Mouse (Mus musculus) intestine, postnatal 0 days (tissue): ENCODE measurements around the gene Gm26727. TPM values are rescaled to one million over a fixed set of nuclear protein-coding genes. Genes with fewer than 3 reads are reported as not detected.
"Not testable (repeated sequence)": the region's sequence is repeated elsewhere in the genome, so short reads cannot be mapped to it uniquely, and the experiment has no call there.

Source experiments
- ATAC-seq: fragments of 200-750 bp; cut with Nextera tagmentation; 2 replicates; pipeline ENCODE4 v1.8.0; 2017; ENCODE audit warnings: mild to moderate bottlenecking, moderate TSS enrichment, moderate library complexity
- H3K27ac ChIP-seq: fragments of 300-500 bp; sonication (generic); 2 replicates; pipeline ENCODE4 v1.5.1; 2014; ENCODE audit warnings: mild to moderate bottlenecking, low read depth, low read length, moderate library complexity
- H3K27me3 ChIP-seq: fragments of 300-500 bp; sonication (generic); replicated peaks from 2 replicates; pipeline ENCODE4 v1.6.1; 2014; ENCODE audit warnings: low read length, mixed read lengths; ENCODE audit not compliant: control insufficient read depth, insufficient read depth
- H3K36me3 ChIP-seq: fragments of 300-500 bp; sonication (generic); 2 replicates; pipeline ENCODE4 v1.6.1; 2014; ENCODE audit warnings: mild to moderate bottlenecking, moderate library complexity; ENCODE audit not compliant: control insufficient read depth, insufficient read depth
- H3K4me1 ChIP-seq: fragments of 300-500 bp; sonication (generic); replicated peaks from 2 replicates; pipeline ENCODE4 v1.6.1; 2014; ENCODE audit warnings: antibody characterized with exemption, low read length, mixed read lengths; ENCODE audit not compliant: control insufficient read depth, insufficient read depth
- H3K4me2 ChIP-seq: fragments of 300-500 bp; sonication (generic); replicated peaks from 2 replicates; pipeline ENCODE4 v1.6.1; 2014; ENCODE audit warnings: low read depth, mild to moderate bottlenecking, moderate library complexity
- H3K4me3 ChIP-seq: fragments of 300-500 bp; sonication (generic); 2 replicates; pipeline ENCODE4 v1.5.1; 2014; ENCODE audit warnings: low read depth, low read length
- H3K9ac ChIP-seq: fragments of 300-500 bp; sonication (generic); 2 replicates; pipeline ENCODE4 v1.6.1; 2014; ENCODE audit warnings: mild to moderate bottlenecking, low read depth, low read length
- H3K9me3 ChIP-seq: fragments of 300-500 bp; sonication (generic); 2 replicates; pipeline ENCODE4 v1.6.1; 2016; ENCODE audit warnings: mixed run types; ENCODE audit not compliant: control insufficient read depth
- CTCF ChIP-seq: sonication (generic); IDR thresholded peaks from 2 replicates; pipeline ENCODE4 v1.5.1; 2016; ENCODE audit warnings: low read depth, mild to moderate bottlenecking, control low read depth, antibody characterized with exemption, moderate library complexity
- WGBS: fragments of 180-500 bp; shearing (Covaris S2); extraction: QIAGEN DNeasy Blood & Tissue Kit; methylation state at CpG from one replicate; pipeline ENCODE4 v1.1.7; 2014; 5-methylcytosine and 5-hydroxymethylcytosine counted together
- polyA plus RNA-seq: library from polyadenylated mRNA; unstranded; fragments of >200 nt; fragmentation: Nextera tagmentation; extraction: Ambion mirVana; gene quantifications from 2 replicates; pipeline ENCODE4 v1.2.1, GENCODE M21; 2015

Gm26727 gene
- polyA plus RNA-seq = not detected in 2 replicates

- ATAC-seq = no peak
- Histone ChIP-seq H3K27ac (no peak within 1 kb of the TSS), H3K4me1 (no peaks in the 10 kb centered on the region), H3K9ac (no peak within 1 kb of the TSS), H3K36me3 (no peaks in the 10 kb centered on the region), H3K4me3 (no peak within 1 kb of the TSS), H3K27me3 (no peaks in the 10 kb centered on the region), H3K9me3 (no peaks in the 10 kb centered on the region), H3K4me2 (no peak within 1 kb of the TSS)
- TF ChIP-seq CTCF = no peak
- WGBS = 51% methylated on average over 2 of the region's 2 CpGs
Measured at GRCm38 (mm10) chr2:67433081-67433480, at the start of gene Gm26727. Gm26727 (minus strand) TSS chr2:67433181.

GRCm38 (mm10) chr2:67481051-67481450, 48.1 kb upstream of the Gm26727 start:
- no peak for TF ChIP-seq CTCF
- Histone ChIP-seq H3K4me3 (no peak overlapping the region), H3K4me1 (no peaks in the 10 kb centered on the region), H3K9me3 (no peaks in the 10 kb centered on the region), H3K4me2 (no peak overlapping the region), H3K27me3 (no peaks in the 10 kb centered on the region), H3K27ac (no peak overlapping the region), H3K9ac (no peak overlapping the region), H3K36me3 (no peaks in the 10 kb centered on the region)
- ATAC-seq = no peak
- WGBS = 59% methylated on average over 3 of the region's 3 CpGs

- no peak overlapping the region for H3K4me3 ChIP-seq
- no peak overlapping the region for H3K4me2 ChIP-seq
- no peaks in the 10 kb centered on the region for H3K36me3 ChIP-seq
- H3K27me3 ChIP-seq = no peaks in the 10 kb centered on the region
- peak; percentile 70 for TF ChIP-seq CTCF
- no peak for ATAC-seq
- H3K9ac ChIP-seq = no peak overlapping the region
- no peak overlapping the region for H3K27ac ChIP-seq
- no peaks in the 10 kb centered on the region for H3K4me1 ChIP-seq
- no peaks in the 10 kb centered on the region for H3K9me3 ChIP-seq
- 15% methylated on average over 6 of the region's 6 CpGs for WGBS
Measured at GRCm38 (mm10) chr2:67477753-67478152, 44.8 kb upstream of the Gm26727 start.

GRCm38 (mm10) chr2:67470030-67470429, 37.0 kb upstream of the Gm26727 start:
- not testable (repeated sequence) for H3K4me1 ChIP-seq, H3K4me2 ChIP-seq, H3K36me3 ChIP-seq, H3K9me3 ChIP-seq, H3K27me3 ChIP-seq, H3K27ac ChIP-seq, H3K9ac ChIP-seq, ATAC-seq, H3K4me3 ChIP-seq
- WGBS = 60% methylated on average over 5 of the region's 5 CpGs

GRCm38 (mm10) chr2:67467036-67467435, 34.1 kb upstream of the Gm26727 start:
- ATAC-seq = no peak
- no peak overlapping the region for H3K4me3 ChIP-seq
- no peaks in the 10 kb centered on the region for H3K27me3 ChIP-seq
- no peaks in the 10 kb centered on the region for H3K36me3 ChIP-seq
- H3K9ac ChIP-seq = no peak overlapping the region
- no peak for TF ChIP-seq CTCF
- no peak overlapping the region for H3K4me2 ChIP-seq
- no peak overlapping the region for H3K27ac ChIP-seq
- no peaks in the 10 kb centered on the region for H3K4me1 ChIP-seq
- 85% methylated on average over 7 of the region's 7 CpGs for WGBS
- H3K9me3 ChIP-seq = no peaks in the 10 kb centered on the region

GRCm38 (mm10) chr2:67460857-67461256, 27.9 kb upstream of the Gm26727 start:
- 83% methylated on average over 3 of the region's 3 CpGs for WGBS
- H3K4me1 ChIP-seq = no peaks in the 10 kb centered on the region
- no peaks in the 10 kb centered on the region for H3K36me3 ChIP-seq
- H3K9ac ChIP-seq = no peak overlapping the region
- no peak overlapping the region for H3K4me3 ChIP-seq
- ATAC-seq = no peak
- no peak for TF ChIP-seq CTCF
- H3K27ac ChIP-seq = no peak overlapping the region
- no peaks in the 10 kb centered on the region for H3K9me3 ChIP-seq
- no peaks in the 10 kb centered on the region for H3K27me3 ChIP-seq
- no peak overlapping the region for H3K4me2 ChIP-seq

- Histone ChIP-seq H3K4me2 (no peak overlapping the region), H3K36me3 (no peaks in the 10 kb centered on the region), H3K9me3 (no peaks in the 10 kb centered on the region), H3K4me3 (no peak overlapping the region), H3K4me1 (no peaks in the 10 kb centered on the region), H3K9ac (no peak overlapping the region), H3K27ac (no peak overlapping the region), H3K27me3 (no peaks in the 10 kb centered on the region)
- WGBS = 70% methylated on average over 12 of the region's 12 CpGs
- TF ChIP-seq CTCF = no peak
- ATAC-seq = no peak
Measured at GRCm38 (mm10) chr2:67447206-67447605, 14.2 kb upstream of the Gm26727 start.
